Mouse (Mus musculus) liver, embryonic 14.5 days (tissue): ENCODE measurements around the gene Mfsd4a. TPM values are rescaled to one million over a fixed set of nuclear protein-coding genes. Genes with fewer than 3 reads are reported as not detected.

ENCODE experiments used
- ATAC-seq: fragments of 200-750 bp; cut with Nextera tagmentation; 2 replicates; pipeline ENCODE4 v1.8.0; 2017; ENCODE audit warnings: moderate number of reproducible peaks, mild to moderate bottlenecking, moderate library complexity; ENCODE audit not compliant: insufficient read depth
- DNase-seq, 3 experiments: peaks; one replicate each; pipeline ENCODE4 v3.0.0-alpha.2; 2012 to 2013; ENCODE audit warnings: low read depth in 3 of 3, low spot score in 3 of 3
- H3K27ac ChIP-seq: fragments of 300-500 bp; sonication (generic); 2 replicates; pipeline ENCODE4 v1.5.1; 2014; ENCODE audit warnings: moderate library complexity, mild to moderate bottlenecking, control low read depth, inconsistent platforms
- H3K27me3 ChIP-seq: fragments of 300-500 bp; sonication (generic); 2 replicates; pipeline ENCODE4 v1.6.1; 2014; ENCODE audit warnings: mild to moderate bottlenecking, low read length, moderate library complexity; ENCODE audit not compliant: control insufficient read depth, insufficient read depth
- H3K36me3 ChIP-seq: fragments of 300-500 bp; sonication (generic); replicated peaks from 2 replicates; pipeline ENCODE4 v1.6.1; 2014; ENCODE audit warnings: low read depth; ENCODE audit not compliant: control insufficient read depth, insufficient read depth
- H3K4me1 ChIP-seq, 2 experiments: fragments of 200-500 bp in 1 of 2; fragments of 300-500 bp in 1 of 2; sonication (generic) in 1 of 2; replicated peaks; 2 replicates each; pipeline ENCODE4 v1.6.1; 2012 to 2014; ENCODE audit warnings: antibody characterized with exemption in 1 of 2, inconsistent platforms in 1 of 2, low read length in 1 of 2; ENCODE audit not compliant: control insufficient read depth in 2 of 2, insufficient read depth in 2 of 2
- H3K4me2 ChIP-seq: fragments of 300-500 bp; sonication (generic); 2 replicates; pipeline ENCODE4 v1.6.1; 2014; ENCODE audit warnings: low read depth, mild to moderate bottlenecking, control low read depth, moderate library complexity
- H3K4me3 ChIP-seq, 2 experiments: fragments of 200-500 bp in 1 of 2; fragments of 300-500 bp in 1 of 2; sonication (generic) in 1 of 2; 2 replicates each; pipeline ENCODE4 v1.5.1; 2012 to 2014; ENCODE audit warnings: low read depth in 2 of 2, low read length in 2 of 2, mild to moderate bottlenecking in 2 of 2, control low read depth in 1 of 2, inconsistent platforms in 1 of 2, moderate library complexity in 1 of 2; ENCODE audit not compliant: insufficient read depth in 1 of 2
- H3K9ac ChIP-seq: fragments of 300-500 bp; sonication (generic); replicated peaks from 2 replicates; pipeline ENCODE4 v1.6.1; 2014; ENCODE audit warnings: mild to moderate bottlenecking, control low read depth, moderate library complexity
- H3K9me3 ChIP-seq: fragments of 300-500 bp; sonication (generic); 2 replicates; pipeline ENCODE4 v1.6.1; 2016; ENCODE audit warnings: low read length, mixed read lengths; ENCODE audit not compliant: control insufficient read depth
- CTCF ChIP-seq: IDR thresholded peaks from 2 replicates; pipeline ENCODE4 v1.5.1; 2016; ENCODE audit warnings: antibody characterized with exemption, low read depth, control low read depth
- EP300 ChIP-seq: IDR thresholded peaks from 2 replicates; pipeline ENCODE4 v1.6.1; 2016; ENCODE audit warnings: antibody characterized with exemption, low read depth
- WGBS: fragments of 180-500 bp; shearing (Covaris S2); extraction: QIAGEN DNeasy Blood & Tissue Kit; methylation state at CpG from one replicate; pipeline ENCODE4 v1.1.7; 2014; ENCODE audit not compliant: insufficient replicate concordance; 5-methylcytosine and 5-hydroxymethylcytosine counted together
- polyA plus RNA-seq, 2 experiments: library from polyadenylated mRNA; depleted of rRNA in 1 of 2; stranded (reverse) in 1 of 2; unstranded in 1 of 2; fragments of >200 nt; fragmentation: Nextera tagmentation in 1 of 2; extraction: Ambion mirVana in 1 of 2; gene quantifications; 2 replicates each; pipeline versions ENCODE4 v1.2.1 to v1.2.3; 2012 to 2014

Mfsd4a gene
- polyA plus RNA-seq, 2 experiments, result 0.02 to 2.6 TPM

DNA sequence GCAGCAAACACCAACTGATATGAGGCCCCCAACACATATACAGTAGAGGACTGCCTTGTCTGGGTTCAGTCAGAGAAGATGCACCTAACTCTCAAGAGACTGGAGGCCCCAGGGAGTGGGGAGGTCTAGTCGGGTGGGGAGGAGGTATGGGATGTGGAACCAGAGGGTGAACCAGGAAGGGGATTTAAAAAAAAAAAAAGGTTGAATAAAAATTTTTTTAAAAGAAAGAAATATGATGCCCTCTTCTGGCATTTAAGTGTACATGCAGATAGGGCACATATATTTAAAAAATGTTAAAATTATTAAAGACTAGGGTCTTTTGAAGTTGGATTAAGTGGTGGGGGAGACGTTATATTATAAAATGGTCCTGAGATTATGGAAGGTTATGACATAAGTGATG lies 41.5 kb upstream of the Mfsd4a start:
- TF ChIP-seq EP300, result no peak
- TF ChIP-seq CTCF, result no peak
- Histone ChIP-seq H3K4me2 (no peak overlapping the region), H3K9me3 (no peaks in the 10 kb centered on the region), H3K36me3 (no peaks in the 10 kb centered on the region), H3K4me3 (no peak overlapping the region), H3K27ac (no peak overlapping the region), H3K27me3 (no peaks in the 10 kb centered on the region), H3K4me1 (no peaks in the 10 kb centered on the region), H3K9ac (no peak overlapping the region)
- ATAC-seq, result no peak
- no peak for DNase-seq
- WGBS, result 26% methylated on average over 2 of the region's 2 CpGs

DNA sequence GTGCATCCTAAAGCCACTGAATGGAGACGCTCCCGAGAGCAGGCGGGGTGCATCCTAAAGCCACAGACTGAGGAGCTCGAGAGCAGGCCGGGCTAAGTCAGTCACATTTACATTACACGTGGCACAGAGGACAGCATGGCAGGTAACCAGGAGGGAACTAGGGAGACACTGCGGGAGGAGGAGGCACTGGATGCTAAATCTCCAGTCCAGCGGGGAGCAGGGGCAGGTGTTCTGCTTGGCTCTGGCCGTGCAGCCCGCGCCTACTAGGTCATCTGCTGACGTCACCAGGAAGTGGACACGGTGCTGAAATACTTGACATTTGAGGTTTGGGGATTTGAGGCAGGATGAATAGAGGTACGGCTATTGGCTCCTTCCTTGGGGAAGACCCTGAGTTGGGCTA lies 36.5 kb upstream of the Mfsd4a start:
- Histone ChIP-seq H3K4me1 (no peaks in the 10 kb centered on the region; a peak in 2 of 4 replicates), H3K36me3 (no peaks in the 10 kb centered on the region), H3K4me3 (no peak overlapping the region), H3K9ac (no peak overlapping the region), H3K4me2 (no peak overlapping the region), H3K27ac (no peak overlapping the region), H3K27me3 (no peaks in the 10 kb centered on the region), H3K9me3 (no peaks in the 10 kb centered on the region)
- WGBS, result 60% methylated on average over 14 of the region's 14 CpGs
- DNase-seq (no peak), ATAC-seq (no peak)
- TF ChIP-seq CTCF (no peak), EP300 (no peak)

DNA sequence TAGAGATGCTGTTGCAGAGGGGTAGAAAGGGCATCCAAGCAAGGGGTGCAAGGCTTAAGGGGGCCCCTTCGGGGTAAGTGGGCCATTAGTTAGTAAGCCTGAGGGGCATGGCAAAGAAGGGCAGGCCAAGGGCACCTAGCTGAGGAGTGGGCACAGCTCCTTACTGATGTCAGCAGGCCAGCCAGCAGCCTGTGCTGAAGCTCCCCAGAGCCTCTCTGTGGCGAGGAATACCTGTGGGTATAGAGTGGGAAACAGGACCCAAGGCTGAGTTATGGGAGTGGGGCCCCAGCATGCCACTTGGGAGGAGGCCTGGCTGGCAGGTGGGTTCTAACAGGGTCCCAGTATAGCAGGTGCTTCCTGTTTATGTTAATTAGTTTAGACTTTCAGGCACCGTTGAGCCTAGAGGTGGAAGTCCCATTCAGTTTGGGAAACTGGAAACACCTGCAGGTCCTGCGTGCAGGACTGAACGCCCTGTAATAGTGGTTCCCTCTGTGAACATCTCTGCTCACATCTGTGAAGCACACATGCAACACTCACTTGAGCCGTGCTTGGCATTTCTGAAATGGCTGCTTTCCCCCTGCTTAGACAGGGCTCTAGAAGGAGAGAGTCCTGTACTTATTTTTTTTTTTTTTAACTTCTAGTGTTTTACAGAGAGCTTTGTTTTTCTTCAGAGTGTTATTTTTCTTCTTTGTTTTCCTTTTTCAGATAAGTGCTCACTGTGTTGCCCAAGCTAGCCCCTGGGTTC lies 34.3 kb upstream of the Mfsd4a start:
- Histone ChIP-seq H3K36me3 (no peaks in the 10 kb centered on the region), H3K4me1 (no peaks in the 10 kb centered on the region; a peak in 2 of 4 replicates), H3K27me3 (no peaks in the 10 kb centered on the region), H3K9me3 (no peaks in the 10 kb centered on the region), H3K9ac (no peak overlapping the region), H3K4me2 (no peak overlapping the region), H3K4me3 (no peak overlapping the region), H3K27ac (no peak overlapping the region)
- DNase-seq (no peak), ATAC-seq (no peak)
- TF ChIP-seq CTCF, result no peak
- no peak for TF ChIP-seq EP300
- 52% methylated on average over 6 of the region's 6 CpGs for WGBS

GRCm38 (mm10) chr1:132099775-132100174 lies 31.9 kb upstream of the Mfsd4a start:
- no peak for ATAC-seq
- H3K36me3 ChIP-seq, result no peaks in the 10 kb centered on the region
- no peak overlapping the region for H3K4me2 ChIP-seq
- H3K27me3 ChIP-seq, result no peaks in the 10 kb centered on the region
- H3K4me1 ChIP-seq, result peaks cover 3 to 9% of the 10 kb centered on the region in 2 experiments; a peak in 3 of 4 replicates
- H3K9me3 ChIP-seq, result no peaks in the 10 kb centered on the region
- TF ChIP-seq EP300 (no peak), CTCF (no peak)
- no peak for DNase-seq
- no peak overlapping the region for H3K9ac ChIP-seq
- H3K27ac ChIP-seq, result no peak overlapping the region
- 19% methylated on average over 4 of the region's 4 CpGs for WGBS
- no peak overlapping the region for H3K4me3 ChIP-seq

DNA sequence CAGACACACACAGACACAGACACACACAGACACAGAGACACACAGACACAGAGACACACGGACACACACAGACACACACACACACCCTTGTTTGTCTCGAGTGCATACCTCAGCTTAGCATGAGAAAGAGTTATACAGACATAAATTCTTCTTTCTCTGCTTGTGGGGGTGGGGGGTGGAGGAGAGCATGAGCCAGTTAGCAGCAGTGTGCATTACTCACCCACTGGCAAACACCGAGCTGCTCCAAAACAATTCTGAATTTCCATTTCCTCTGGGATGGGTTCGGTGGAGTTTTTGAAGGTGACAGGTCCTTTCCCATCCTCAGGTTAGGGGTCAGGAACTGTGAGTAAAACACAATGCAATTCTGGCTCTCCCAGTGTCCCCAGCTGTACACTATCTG lies 31.2 kb upstream of the Mfsd4a start:
- H3K4me1 ChIP-seq, result peaks cover 3 to 9% of the 10 kb centered on the region in 2 experiments; a peak in 3 of 4 replicates
- H3K4me3 ChIP-seq, result no peak overlapping the region
- DNase-seq (no peak), ATAC-seq (no peak)
- H3K9ac ChIP-seq, result no peak overlapping the region
- no peak overlapping the region for H3K4me2 ChIP-seq
- WGBS, result 48% methylated on average over 4 of the region's 4 CpGs
- H3K9me3 ChIP-seq, result no peaks in the 10 kb centered on the region
- H3K36me3 ChIP-seq, result no peaks in the 10 kb centered on the region
- no peak overlapping the region for H3K27ac ChIP-seq
- TF ChIP-seq EP300, result no peak
- TF ChIP-seq CTCF, result no peak
- H3K27me3 ChIP-seq, result no peaks in the 10 kb centered on the region
